Mouse (Mus musculus) MEL (cell line): ENCODE measurements around the gene Pacsin1. TPM values are rescaled to one million over a fixed set of nuclear protein-coding genes. Genes with fewer than 3 reads are reported as not detected.

Experiments
- DNase-seq: peaks from one replicate; pipeline ENCODE4 v3.0.0; 2011; ENCODE audit warnings: low read depth, low spot score
- H3K27ac ChIP-seq: 2 replicates; pipeline ENCODE4 v1.5.1; 2012; ENCODE audit warnings: low read depth, mild to moderate bottlenecking, control low read depth, low read length, moderate library complexity; ENCODE audit not compliant: control insufficient read depth
- H3K27me3 ChIP-seq, 2 experiments: fragments of 150-350 bp in 1 of 2; sonication (generic) in 1 of 2; 2 replicates each; pipeline ENCODE4 v1.6.1; 2012; ENCODE audit warnings: low read length in 2 of 2, mild to moderate bottlenecking in 2 of 2, improper control_type of control experiment in 1 of 2, moderate library complexity in 1 of 2; ENCODE audit not compliant: insufficient read depth in 2 of 2, control insufficient read depth in 1 of 2
- H3K36me3 ChIP-seq, 2 experiments: 2 replicates each; pipeline ENCODE4 v1.6.1; 2012 to 2014; ENCODE audit warnings: low read length in 2 of 2, improper control_type of control experiment in 1 of 2, inconsistent platforms in 1 of 2, mild to moderate bottlenecking in 1 of 2; ENCODE audit not compliant: insufficient read depth in 2 of 2, control insufficient read depth in 1 of 2
- H3K4me1 ChIP-seq, 2 experiments: fragments of 150-350 bp in 1 of 2; sonication (generic) in 1 of 2; 2 replicates each; pipeline ENCODE4 v1.6.1; 2012; ENCODE audit warnings: low read length in 2 of 2, improper control_type of control experiment in 1 of 2, mild to moderate bottlenecking in 1 of 2; ENCODE audit not compliant: insufficient read depth in 2 of 2, control insufficient read depth in 1 of 2
- H3K4me3 ChIP-seq, 2 experiments: fragments of 150-350 bp in 1 of 2; sonication (generic) in 1 of 2; 2 replicates each; pipeline ENCODE4 v1.5.1; 2012; ENCODE audit warnings: low read depth in 2 of 2, low read length in 2 of 2, mild to moderate bottlenecking in 2 of 2, moderate library complexity in 2 of 2, control low read depth in 1 of 2, improper control_type of control experiment in 1 of 2; ENCODE audit not compliant: control insufficient read depth in 1 of 2, insufficient read depth in 1 of 2
- H3K79me2 ChIP-seq: 2 replicates; pipeline ENCODE4 v1.6.1; 2012; ENCODE audit warnings: mild to moderate bottlenecking, low read length, moderate library complexity; ENCODE audit not compliant: control insufficient read depth, poor library complexity, insufficient read depth
- H3K9ac ChIP-seq: 2 replicates; pipeline ENCODE4 v1.6.1; 2012; ENCODE audit warnings: low read depth, mild to moderate bottlenecking, control low read depth, low read length, moderate library complexity; ENCODE audit not compliant: control insufficient read depth, poor library complexity, severe bottlenecking
- H3K9me3 ChIP-seq: fragments of 150-350 bp; sonication (generic); replicated peaks from 2 replicates; pipeline ENCODE4 v1.6.1; 2012; ENCODE audit warnings: mild to moderate bottlenecking, low read length, improper control_type of control experiment, moderate library complexity; ENCODE audit not compliant: insufficient read depth
- BHLHE40 ChIP-seq: IDR thresholded peaks from 2 replicates; pipeline ENCODE4 v1.6.1; 2012; ENCODE audit warnings: low read depth, mild to moderate bottlenecking, inconsistent platforms, low read length, improper control_type of control experiment, borderline replicate concordance
- CHD1 ChIP-seq: IDR thresholded peaks from 2 replicates; pipeline ENCODE4 v1.6.1; 2012; ENCODE audit warnings: low read depth, mild to moderate bottlenecking, inconsistent platforms, low read length, improper control_type of control experiment
- CHD2 ChIP-seq: IDR thresholded peaks from 2 replicates; pipeline ENCODE4 v1.6.1; 2011; ENCODE audit warnings: low read length, improper control_type of control experiment
- CTCF ChIP-seq, 3 experiments: IDR thresholded peaks in 2 of 3; conservative IDR thresholded peaks in 1 of 3; 2 replicates each; pipeline ENCODE4 v1.5.1; 2011 to 2012; ENCODE audit warnings: low read length in 3 of 3, low read depth in 2 of 3, mild to moderate bottlenecking in 2 of 3, improper control_type of control experiment in 1 of 3, inconsistent platforms in 1 of 3, mixed read lengths in 1 of 3, moderate library complexity in 1 of 3; ENCODE audit not compliant: control insufficient read depth in 1 of 3, insufficient read depth in 1 of 3, poor library complexity in 1 of 3, severe bottlenecking in 1 of 3
- E2F4 ChIP-seq: IDR thresholded peaks from 2 replicates; pipeline ENCODE4 v1.6.1; 2011; ENCODE audit warnings: low read depth, low read length, improper control_type of control experiment, borderline replicate concordance
- ELF1 ChIP-seq: IDR thresholded peaks from 2 replicates; pipeline ENCODE4 v1.6.1; 2014; ENCODE audit warnings: low read depth, mild to moderate bottlenecking, inconsistent platforms, low read length, improper control_type of control experiment, moderate library complexity
- GATA1 ChIP-seq: IDR thresholded peaks from 2 replicates; pipeline ENCODE4 v1.6.1; 2011; ENCODE audit warnings: low read depth, low read length, improper control_type of control experiment
- HCFC1 ChIP-seq: IDR thresholded peaks from 2 replicates; pipeline ENCODE4 v1.6.1; 2012; ENCODE audit warnings: low read depth, mild to moderate bottlenecking, inconsistent platforms, low read length, improper control_type of control experiment, moderate library complexity
- JUND ChIP-seq: IDR thresholded peaks from 2 replicates; pipeline ENCODE4 v1.6.1; 2011; ENCODE audit warnings: low read depth, mild to moderate bottlenecking, improper control_type of control experiment, low read length
- MAFK ChIP-seq: IDR thresholded peaks from 2 replicates; pipeline ENCODE4 v1.6.1; 2011; ENCODE audit warnings: low read depth, mild to moderate bottlenecking, low read length, improper control_type of control experiment, borderline replicate concordance
- MXI1 ChIP-seq: IDR thresholded peaks from 2 replicates; pipeline ENCODE4 v1.6.1; 2011; ENCODE audit warnings: mild to moderate bottlenecking, low read depth, low read length, improper control_type of control experiment
- MYB ChIP-seq: IDR thresholded peaks from 2 replicates; pipeline ENCODE4 v1.6.1; 2011; ENCODE audit warnings: mild to moderate bottlenecking, low read depth, low read length, improper control_type of control experiment
- MYC ChIP-seq: IDR thresholded peaks from 2 replicates; pipeline ENCODE4 v1.6.1; 2011; ENCODE audit warnings: low read depth, mild to moderate bottlenecking, low read length, improper control_type of control experiment, moderate library complexity
- POLR2A ChIP-seq, 2 experiments: IDR thresholded peaks; 2 replicates each; pipeline ENCODE4 v1.6.1; 2011 to 2012; ENCODE audit warnings: low read length in 2 of 2, mild to moderate bottlenecking in 2 of 2, control low read depth in 1 of 2, improper control_type of control experiment in 1 of 2, low read depth in 1 of 2, moderate library complexity in 1 of 2; ENCODE audit not compliant: control insufficient read depth in 1 of 2, insufficient read depth in 1 of 2, poor library complexity in 1 of 2
- POLR2AphosphoS5 ChIP-seq: IDR thresholded peaks from 2 replicates; pipeline ENCODE4 v1.6.1; 2012; ENCODE audit warnings: low read depth, borderline replicate concordance, mild to moderate bottlenecking, inconsistent platforms, low read length, moderate library complexity, mixed read lengths
- SIN3A ChIP-seq: IDR thresholded peaks from 2 replicates; pipeline ENCODE4 v1.6.1; 2012; ENCODE audit warnings: low read length, improper control_type of control experiment, inconsistent platforms
- SMC3 ChIP-seq: IDR thresholded peaks from 2 replicates; pipeline ENCODE4 v1.6.1; 2011; ENCODE audit warnings: low read depth, low read length, improper control_type of control experiment
- TAL1 ChIP-seq: IDR thresholded peaks from 2 replicates; pipeline ENCODE4 v1.6.1; 2012; ENCODE audit warnings: mild to moderate bottlenecking, inconsistent platforms, low read length, moderate library complexity, mixed read lengths
- USF1 ChIP-seq: IDR thresholded peaks from 2 replicates; pipeline ENCODE4 v1.6.1; 2014; ENCODE audit warnings: low read depth, mild to moderate bottlenecking, inconsistent platforms, low read length, improper control_type of control experiment, moderate library complexity
- USF2 ChIP-seq, 2 experiments: IDR thresholded peaks; 2 replicates each; pipeline ENCODE4 v1.6.1; 2011 to 2012; ENCODE audit warnings: improper control_type of control experiment in 2 of 2, low read length in 2 of 2, borderline replicate concordance in 1 of 2, inconsistent platforms in 1 of 2, low read depth in 1 of 2, mild to moderate bottlenecking in 1 of 2; ENCODE audit not compliant: insufficient read depth in 1 of 2
- ZKSCAN1 ChIP-seq: IDR thresholded peaks from 2 replicates; pipeline ENCODE4 v1.6.1; 2012; ENCODE audit warnings: low read depth, mild to moderate bottlenecking, inconsistent platforms, low read length, improper control_type of control experiment, moderate library complexity
- ZNF384 ChIP-seq: IDR thresholded peaks from 2 replicates; pipeline ENCODE4 v1.6.1; 2012; ENCODE audit warnings: low read depth, mild to moderate bottlenecking, inconsistent platforms, low read length, improper control_type of control experiment
- polyA plus RNA-seq, 2 experiments: library from polyadenylated mRNA; stranded (reverse) in 1 of 2; unstranded in 1 of 2; fragments of >175 nt in 1 of 2; fragments of >200 nt in 1 of 2; gene quantifications; 2 replicates each; pipeline versions ENCODE4 v1.2.1 to v1.2.4; 2012; ENCODE audit warnings: low replicate concordance in 2 of 2, low read depth in 1 of 2; ENCODE audit not compliant: insufficient read length in 2 of 2, insufficient read depth in 1 of 2, missing spikeins in 1 of 2
- total RNA-seq: library from RNA; depleted of rRNA; stranded (reverse); fragments of 300-350 nt; gene quantifications from 2 replicates; pipeline ENCODE4 v1.2.3, GENCODE M21; 2012

Gene Pacsin1
- total and polyA plus RNA-seq, 3 experiments, result 0.17 TPM; not detected in 2

DNA sequence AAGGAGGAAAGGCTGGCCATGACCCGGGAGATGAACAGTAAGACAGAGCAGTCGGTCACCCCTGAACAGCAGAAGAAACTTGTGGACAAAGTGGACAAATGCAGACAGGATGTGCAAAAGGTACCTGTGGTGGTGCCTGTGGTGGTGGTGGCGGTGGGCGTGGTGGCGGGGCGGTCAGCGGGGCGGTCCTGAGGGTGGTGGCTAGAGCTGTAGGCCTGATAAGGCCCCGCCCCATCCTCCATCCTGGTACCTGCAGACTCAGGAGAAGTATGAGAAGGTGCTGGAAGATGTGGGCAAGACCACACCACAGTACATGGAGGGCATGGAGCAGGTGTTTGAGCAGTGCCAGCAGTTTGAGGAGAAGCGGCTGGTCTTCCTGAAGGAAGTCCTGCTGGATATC, 50.4 kb downstream of the Pacsin1 start:
- Histone ChIP-seq H3K4me3 (no peak overlapping the region), H3K36me3 (no peaks in the 10 kb centered on the region), H3K9ac (no peak overlapping the region), H3K27me3 (no peaks in the 10 kb centered on the region), H3K4me1 (no peaks in the 10 kb centered on the region), H3K27ac (no peak overlapping the region), H3K79me2 (no peaks in the 10 kb centered on the region), H3K9me3 (no peaks in the 10 kb centered on the region)
- DNase-seq, result no peak
- TF ChIP-seq CTCF (IDR thresholded peaks at IDR 0.05 in 2 of 3, conservative IDR thresholded peaks at IDR 0.05 in 1 of 3; ENCODE audit: control insufficient read depth in 1 of 3, insufficient read depth in 1 of 3, low read depth in 2 of 3, low read length in 3 of 3, poor library complexity in 1 of 3, severe bottlenecking in 1 of 3), result no peak

GRCm38 (mm10) chr17:27707954-27708661, 52.8 kb downstream of the Pacsin1 start:
- peak; percentile 91 for DNase-seq
- peak overlapping the region; percentile 53 to 55 for H3K4me3 ChIP-seq
- no peaks in the 10 kb centered on the region for H3K79me2 ChIP-seq
- no peaks in the 10 kb centered on the region for H3K36me3 ChIP-seq
- H3K4me1 ChIP-seq, result no peaks in the 10 kb centered on the region
- H3K27me3 ChIP-seq, result no peaks in the 10 kb centered on the region
- H3K9me3 ChIP-seq, result no peaks in the 10 kb centered on the region
- H3K9ac ChIP-seq, result peak overlapping the region; percentile 28
- TF ChIP-seq E2F4 (no peak), TAL1 (no peak), MXI1 (no peak), SMC3 (no peak), CTCF (IDR thresholded peaks at IDR 0.05 in 2 of 3, conservative IDR thresholded peaks at IDR 0.05 in 1 of 3; ENCODE audit: control insufficient read depth in 1 of 3, insufficient read depth in 1 of 3, low read depth in 2 of 3, low read length in 3 of 3, poor library complexity in 1 of 3, severe bottlenecking in 1 of 3) (peak in 2 of 3 experiments; percentile 18 to 47; a peak in 3 of 6 replicates), MYB (no peak), USF2 (IDR thresholded peaks at IDR 0.05; ENCODE audit: borderline replicate concordance in 1 of 2, insufficient read depth in 1 of 2, low read depth in 1 of 2, low read length in 2 of 2) (no peak), ZNF384 (0 out of 2 replicates have a peak, but pooled peaks have one; percentile 28)
- H3K27ac ChIP-seq, result no peak overlapping the region

GRCm38 (mm10) chr17:27709650-27710049, 54.3 kb downstream of the Pacsin1 start:
- no peaks in the 10 kb centered on the region for H3K36me3 ChIP-seq

More at GRCm38 (mm10) chr17:27709650-27710049, 54.3 kb downstream of the Pacsin1 start:
- no peak overlapping the region for H3K27ac ChIP-seq
- no peaks in the 10 kb centered on the region for H3K79me2 ChIP-seq
- H3K27me3 ChIP-seq, result no peaks in the 10 kb centered on the region
- H3K4me1 ChIP-seq, result no peaks in the 10 kb centered on the region
- no peaks in the 10 kb centered on the region for H3K9me3 ChIP-seq
- TF ChIP-seq USF1 (no peak), POLR2A (IDR thresholded peaks at IDR 0.05; ENCODE audit: control insufficient read depth in 1 of 2, insufficient read depth in 1 of 2, low read depth in 1 of 2, low read length in 2 of 2, poor library complexity in 1 of 2) (no peak), BHLHE40 (no peak), E2F4 (no peak), SIN3A (no peak), MYC (no peak), GATA1 (no peak), ELF1 (no peak), POLR2AphosphoS5 (no peak), CHD1 (no peak), CTCF (IDR thresholded peaks at IDR 0.05 in 2 of 3, conservative IDR thresholded peaks at IDR 0.05 in 1 of 3; ENCODE audit: control insufficient read depth in 1 of 3, insufficient read depth in 1 of 3, low read depth in 2 of 3, low read length in 3 of 3, poor library complexity in 1 of 3, severe bottlenecking in 1 of 3) (no peak), ZKSCAN1 (no peak), MAFK (no peak), CHD2 (no peak), JUND (no peak), MXI1 (no peak), HCFC1 (no peak), USF2 (IDR thresholded peaks at IDR 0.05; ENCODE audit: borderline replicate concordance in 1 of 2, insufficient read depth in 1 of 2, low read depth in 1 of 2, low read length in 2 of 2) (no peak)
- DNase-seq, result no peak
- H3K4me3 ChIP-seq, result no peak overlapping the region
- no peak overlapping the region for H3K9ac ChIP-seq
